Mouse (Mus musculus) heart, adult 2 months (tissue): ENCODE measurements around the gene Olfr545. TPM values are rescaled to one million over a fixed set of nuclear protein-coding genes. Genes with fewer than 3 reads are reported as not detected.
A peak's percentile ranks its signal among the peaks of the same experiment; 100 is the strongest.

Source experiments
- DNase-seq, 2 experiments: peaks; one replicate each; pipeline ENCODE4 v3.0.0; 2021
- H3K27ac ChIP-seq: fragments of 200-600 bp; 2 replicates; pipeline ENCODE4 v1.8.1; 2022
- H3K27me3 ChIP-seq: fragments of 200-500 bp; 2 replicates; pipeline ENCODE4 v1.6.1; 2012; ENCODE audit warnings: mild to moderate bottlenecking, low read length, inconsistent platforms, mixed read lengths; ENCODE audit not compliant: control insufficient read depth, insufficient read depth
- H3K36me3 ChIP-seq: fragments of 200-500 bp; 2 replicates; pipeline ENCODE4 v1.6.1; 2012; ENCODE audit warnings: low read length, inconsistent platforms; ENCODE audit not compliant: control insufficient read depth, insufficient read depth
- H3K4me1 ChIP-seq: fragments of 200-500 bp; 2 replicates; pipeline ENCODE4 v1.6.1; 2011; ENCODE audit warnings: low read length; ENCODE audit not compliant: control insufficient read depth, insufficient read depth
- H3K4me3 ChIP-seq: fragments of 200-600 bp; 2 replicates; pipeline ENCODE4 v1.8.1; 2022
- H3K79me2 ChIP-seq: fragments of 200-500 bp; replicated peaks from 2 replicates; pipeline ENCODE4 v1.6.1; 2012; ENCODE audit warnings: mild to moderate bottlenecking, inconsistent platforms, low read length, moderate library complexity, mixed read lengths; ENCODE audit not compliant: control insufficient read depth, insufficient read depth
- H3K9ac ChIP-seq: fragments of 200-500 bp; 2 replicates; pipeline ENCODE4 v1.6.1; 2012; ENCODE audit warnings: low read depth, mild to moderate bottlenecking, control low read depth, inconsistent platforms, low read length, mixed read lengths
- CTCF ChIP-seq: fragments of 200-600 bp; IDR thresholded peaks from 2 replicates; pipeline ENCODE4 v1.8.1; 2022; ENCODE audit warnings: antibody characterized with exemption, mild to moderate bottlenecking, moderate library complexity
- EP300 ChIP-seq: fragments of 200-500 bp; IDR thresholded peaks from 2 replicates; pipeline ENCODE4 v1.6.1; 2011; ENCODE audit warnings: low read depth, low read length, control low read depth; ENCODE audit not compliant: insufficient read depth
- POLR2A ChIP-seq: fragments of 200-500 bp; IDR thresholded peaks from 2 replicates; pipeline ENCODE4 v1.6.1; 2011; ENCODE audit warnings: mild to moderate bottlenecking, low read depth, low read length, control low read depth; ENCODE audit not compliant: insufficient read depth
- WGBS: fragments of 180-500 bp; shearing (Covaris S2); methylation state at CpG from one replicate; pipeline ENCODE4 v1.1.7; 2018; 5-methylcytosine and 5-hydroxymethylcytosine counted together
- intact Hi-C: fragments of 180-260 bp; cut with DNase I; formaldehyde crosslinking; loops from one replicate; pipeline ENCODE4 v1.15.1; 2025
- polyA plus RNA-seq: library from polyadenylated mRNA; depleted of rRNA; stranded (reverse); fragments of >200 nt; gene quantifications from 2 replicates; pipeline ENCODE4 v1.2.3, GENCODE M21; 2012; rRNA removed
- total RNA-seq, 2 experiments: library from RNA; stranded (reverse); gene quantifications; 2 replicates each; pipeline ENCODE4 v1.2.3; 2021

The Olfr545 gene
- total and polyA plus RNA-seq, 3 experiments, result not detected

DNA sequence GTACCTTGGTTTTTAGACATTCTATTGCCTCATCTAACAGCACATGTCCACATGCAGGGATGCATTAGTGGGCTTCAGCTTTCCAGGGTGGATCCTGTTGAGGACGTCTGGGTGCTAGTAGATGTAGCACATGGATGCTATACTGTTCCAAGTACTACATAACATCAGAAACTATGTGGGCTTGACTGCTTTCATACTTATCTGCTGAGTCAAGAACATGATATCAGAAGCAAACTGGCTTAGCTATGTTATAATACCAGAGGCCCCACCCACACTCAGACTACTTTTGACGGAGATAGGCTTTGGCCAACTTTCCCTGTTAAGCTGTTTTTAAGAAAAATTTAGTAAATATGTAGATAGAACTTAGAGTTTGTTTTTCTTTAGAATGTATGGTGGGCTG is 55.1 kb downstream of the Olfr545 start:
- no peak overlapping the region for H3K9ac ChIP-seq
- WGBS, result 52% methylated on average over 2 of the region's 2 CpGs
- H3K27ac ChIP-seq, result no peak overlapping the region
- no peak overlapping the region for H3K4me3 ChIP-seq
- intact Hi-C loops, result no loop called here
- no peak for DNase-seq
- H3K36me3 ChIP-seq, result no peaks in the 10 kb centered on the region
- no peaks in the 10 kb centered on the region; the same call in 1 of the 2 replicates for H3K79me2 ChIP-seq
- no peaks in the 10 kb centered on the region for H3K27me3 ChIP-seq
- TF ChIP-seq EP300 (no peak), POLR2A (no peak), CTCF (no peak)
- no peaks in the 10 kb centered on the region for H3K4me1 ChIP-seq

DNA sequence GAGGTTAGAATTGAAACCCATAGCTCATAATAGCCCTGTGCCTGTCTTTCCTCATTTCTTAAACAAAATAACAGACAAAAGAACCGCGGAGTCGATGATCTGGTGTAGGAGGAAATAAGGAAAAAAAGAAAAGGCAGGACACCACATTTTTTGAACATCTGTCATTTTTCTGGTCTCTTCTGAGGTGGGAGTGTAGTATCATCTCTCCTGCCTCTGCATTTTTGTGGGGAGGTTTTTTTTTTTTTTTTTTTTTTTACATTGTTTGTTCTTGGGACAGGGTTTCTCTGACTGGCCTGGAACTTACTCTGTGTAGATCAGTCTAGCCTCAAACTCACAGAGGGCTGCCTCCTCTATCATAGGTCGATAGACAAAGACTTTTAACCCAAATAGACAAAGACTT is 56.9 kb downstream of the Olfr545 start:
- 3% methylated on average over 4 of the region's 4 CpGs for WGBS
- TF ChIP-seq EP300 (no peak), CTCF (no peak), POLR2A (no peak)
- H3K4me1 ChIP-seq, result no peaks in the 10 kb centered on the region
- no peaks in the 10 kb centered on the region; the same call in 1 of the 2 replicates for H3K79me2 ChIP-seq
- H3K9ac ChIP-seq, result peak overlapping the region; percentile 64; the same call in 1 of the 2 replicates
- H3K27ac ChIP-seq, result no peak overlapping the region; the same call in 1 of the 2 replicates
- H3K27me3 ChIP-seq, result no peaks in the 10 kb centered on the region
- no peaks in the 10 kb centered on the region for H3K36me3 ChIP-seq
- DNase-seq, result no peak
- H3K4me3 ChIP-seq, result peak overlapping the region; percentile 76
- intact Hi-C loops, result no loop called here

DNA sequence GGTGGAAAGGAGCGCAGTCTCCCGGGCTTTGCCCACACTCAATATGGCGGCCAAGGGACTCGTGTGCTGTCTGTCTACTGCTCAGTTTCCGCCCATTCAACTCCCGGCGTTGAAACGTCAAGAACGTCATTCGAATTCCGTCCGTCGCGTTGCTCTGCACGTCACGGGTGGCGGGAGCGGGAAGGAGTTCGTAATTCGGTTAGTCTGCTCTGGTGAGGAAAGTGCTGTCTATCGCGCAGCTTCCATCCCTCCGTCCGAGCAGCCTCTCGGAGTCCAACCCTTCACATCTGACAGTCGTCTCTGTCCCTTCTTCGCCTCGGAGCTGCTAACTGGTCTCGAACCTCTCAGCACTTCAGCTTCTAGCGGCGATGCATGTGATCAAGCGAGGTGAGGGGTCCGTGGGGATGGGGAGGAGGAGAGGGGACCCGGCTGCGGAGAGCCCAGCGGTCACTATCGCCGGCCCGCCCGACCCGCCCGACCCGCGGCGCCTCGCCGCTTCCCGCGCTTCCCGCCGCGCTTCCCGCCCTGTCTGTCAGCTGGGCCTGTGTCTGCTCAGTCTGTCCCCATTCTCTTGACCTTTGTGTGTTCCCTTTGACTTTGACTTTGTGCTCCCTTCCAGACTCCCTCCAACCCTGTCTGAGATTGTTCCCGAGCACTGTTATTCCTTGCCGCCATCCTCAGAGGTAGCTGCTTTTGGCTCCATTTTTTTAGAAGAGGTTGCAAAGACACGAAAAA is 57.5 kb downstream of the Olfr545 start, which contains the start of gene Rrm1:
Gene Rrm1 (plus strand): TSS at position 39 of the 735 bp plus-strand sequence.
- WGBS, result under 1% methylated on average over 56 of the region's 56 CpGs
- Histone ChIP-seq H3K36me3 (no peaks in the 10 kb centered on the region), H3K79me2 (no peaks in the 10 kb centered on the region; the same call in 1 of the 2 replicates), H3K27me3 (no peaks in the 10 kb centered on the region), H3K27ac (peak within 1 kb of the TSS; percentile 61), H3K4me3 (peak within 1 kb of the TSS; percentile 76), H3K9ac (peak within 1 kb of the TSS; percentile 64), H3K4me1 (no peaks in the 10 kb centered on the region)
- DNase-seq, result peak; percentile 95 to 96
- TF ChIP-seq CTCF (no peak), EP300 (peak; percentile 91), POLR2A (peak; percentile 71)
- intact Hi-C loops, result no loop called here

Other genes with a start within 250 kb of the Olfr545 start
- gene Rhog, start 243.5 kb downstream of the Olfr545 start, total RNA-seq, result 10 to 100 TPM; 22.4 to 26.3 TPM
- 22.5 and 34.2 TPM in 2 replicates for gene Rhog, start 243.5 kb downstream of the Olfr545 start, polyA plus RNA-seq
- 10 to 100 TPM; 23.9 to 24.1 TPM for gene Stim1, start 231.8 kb downstream of the Olfr545 start, total RNA-seq
- 22.8 and 26.8 TPM in 2 replicates for gene Stim1, start 231.8 kb downstream of the Olfr545 start, polyA plus RNA-seq
- gene Rrm1, start 57.9 kb downstream of the Olfr545 start, total RNA-seq, result 1 to 10 TPM; 9.6 to 9.9 TPM
- gene Rrm1, start 57.9 kb downstream of the Olfr545 start, polyA plus RNA-seq, result 4.4 and 8.1 TPM in 2 replicates
- gene Olfr543, start 17.9 kb downstream of the Olfr545 start, total RNA-seq, result not detected
- not detected in 2 replicates for gene Olfr543, start 17.9 kb downstream of the Olfr545 start, polyA plus RNA-seq
- not detected for gene Olfr544, start 11.3 kb downstream of the Olfr545 start, total RNA-seq
- not detected in 2 replicates for gene Olfr544, start 11.3 kb downstream of the Olfr545 start, polyA plus RNA-seq
- not detected for gene Olfr547, start 35.2 kb upstream of the Olfr545 start, total RNA-seq
- gene Olfr547, start 35.2 kb upstream of the Olfr545 start, polyA plus RNA-seq, result not detected in 2 replicates
- not detected for gene Olfr548-ps1, start 41.3 kb upstream of the Olfr545 start, total RNA-seq
- gene Olfr548-ps1, start 41.3 kb upstream of the Olfr545 start, polyA plus RNA-seq, result not detected in 2 replicates
- not detected for gene Olfr549, start 50.3 kb upstream of the Olfr545 start, total RNA-seq
- not detected in 2 replicates for gene Olfr549, start 50.3 kb upstream of the Olfr545 start, polyA plus RNA-seq
- 1 to 10 TPM; 3.7 to 6.1 TPM for gene Trim21, start 65.9 kb upstream of the Olfr545 start, total RNA-seq
- 3.7 and 6.2 TPM in 2 replicates for gene Trim21, start 65.9 kb upstream of the Olfr545 start, polyA plus RNA-seq
- under 1 TPM in 1 of 2 experiments, not detected in 1; 0.07 TPM for gene Olfr550, start 71.9 kb upstream of the Olfr545 start, total RNA-seq
- 0.56 and 0.86 TPM in 2 replicates for gene Olfr550, start 71.9 kb upstream of the Olfr545 start, polyA plus RNA-seq
- not detected for gene Olfr551, start 92.3 kb upstream of the Olfr545 start, total RNA-seq
- gene Olfr551, start 92.3 kb upstream of the Olfr545 start, polyA plus RNA-seq, result not detected in 2 replicates
- under 1 TPM; 0.13 to 0.20 TPM for gene Olfr552, start 98.2 kb upstream of the Olfr545 start, total RNA-seq
- not detected in 2 replicates for gene Olfr552, start 98.2 kb upstream of the Olfr545 start, polyA plus RNA-seq
- not detected for gene Olfr553, start 118.6 kb upstream of the Olfr545 start, total RNA-seq
- gene Olfr553, start 118.6 kb upstream of the Olfr545 start, polyA plus RNA-seq, result not detected in 2 replicates
- gene Olfr554, start 138.9 kb upstream of the Olfr545 start, total RNA-seq, result not detected
- not detected in 2 replicates for gene Olfr554, start 138.9 kb upstream of the Olfr545 start, polyA plus RNA-seq
- gene Olfr555, start 159.2 kb upstream of the Olfr545 start, total RNA-seq, result not detected
- gene Olfr555, start 159.2 kb upstream of the Olfr545 start, polyA plus RNA-seq, result not detected in 2 replicates
- gene Olfr556, start 165.3 kb upstream of the Olfr545 start, total RNA-seq, result not detected
- not detected in 2 replicates for gene Olfr556, start 165.3 kb upstream of the Olfr545 start, polyA plus RNA-seq
- 1 to 10 TPM; 8.1 to 9.5 TPM for gene Trim68, start 187.8 kb upstream of the Olfr545 start, total RNA-seq
- gene Trim68, start 187.8 kb upstream of the Olfr545 start, polyA plus RNA-seq, result 20.4 and 33.3 TPM in 2 replicates
- gene Olfr557, start 196.3 kb upstream of the Olfr545 start, total RNA-seq, result not detected
- gene Olfr557, start 196.3 kb upstream of the Olfr545 start, polyA plus RNA-seq, result not detected in 2 replicates
- 1 to 10 TPM; 3.0 to 3.8 TPM for gene Olfr558, start 202.6 kb upstream of the Olfr545 start, total RNA-seq
- gene Olfr558, start 202.6 kb upstream of the Olfr545 start, polyA plus RNA-seq, result 3.5 and 8.4 TPM in 2 replicates
- not detected for gene Olfr33, start 219.5 kb upstream of the Olfr545 start, total RNA-seq
- 0.33 TPM in 1 of 2 replicates, not detected in the other for gene Olfr33, start 219.5 kb upstream of the Olfr545 start, polyA plus RNA-seq
- gene Olfr559, start 227.9 kb upstream of the Olfr545 start, total RNA-seq, result not detected
- not detected in 2 replicates for gene Olfr559, start 227.9 kb upstream of the Olfr545 start, polyA plus RNA-seq